Mouse (Mus musculus) midbrain, embryonic 14.5 days (tissue): Measurements from ENCODE around the gene Myo3a. TPM values are rescaled to one million over a fixed set of nuclear protein-coding genes. Genes with fewer than 3 reads are reported as not detected.
"Not testable (repeated sequence)": the region's sequence is repeated elsewhere in the genome, so short reads cannot be mapped to it uniquely, and the experiment has no call there.

Experiments used
- ATAC-seq: fragments of 200-750 bp; cut with Nextera tagmentation; 2 replicates; pipeline ENCODE4 v1.8.0; 2017; ENCODE audit warnings: moderate number of reproducible peaks, moderate library complexity; ENCODE audit not compliant: low FRiP score, low TSS enrichment
- DNase-seq: peaks from one replicate; pipeline ENCODE4 v3.0.0-alpha.2; 2015
- H3K27ac ChIP-seq: fragments of 300-500 bp; sonication (generic); replicated peaks from 2 replicates; pipeline ENCODE4 v1.5.1; 2014; ENCODE audit warnings: mild to moderate bottlenecking, low read depth, low read length, moderate library complexity
- H3K27me3 ChIP-seq: fragments of 300-500 bp; sonication (generic); 2 replicates; pipeline ENCODE4 v1.6.1; 2014; ENCODE audit warnings: low read length, control low read depth, mixed read lengths; ENCODE audit not compliant: control insufficient read depth, insufficient read depth
- H3K36me3 ChIP-seq: fragments of 300-500 bp; sonication (generic); 2 replicates; pipeline ENCODE4 v1.6.1; 2014; ENCODE audit warnings: low read length, control low read depth; ENCODE audit not compliant: control insufficient read depth, insufficient read depth
- H3K4me1 ChIP-seq: fragments of 300-500 bp; sonication (generic); 2 replicates; pipeline ENCODE4 v1.6.1; 2014; ENCODE audit warnings: mild to moderate bottlenecking, antibody characterized with exemption, low read length, control low read depth; ENCODE audit not compliant: control insufficient read depth, insufficient read depth
- H3K4me2 ChIP-seq: fragments of 300-500 bp; sonication (generic); 2 replicates; pipeline ENCODE4 v1.6.1; 2014; ENCODE audit warnings: mild to moderate bottlenecking, low read length, moderate library complexity
- H3K4me3 ChIP-seq: fragments of 300-500 bp; sonication (generic); replicated peaks from 2 replicates; pipeline ENCODE4 v1.5.1; 2014; ENCODE audit warnings: low read depth, low read length
- H3K9ac ChIP-seq: fragments of 300-500 bp; sonication (generic); replicated peaks from 2 replicates; pipeline ENCODE4 v1.6.1; 2014; ENCODE audit warnings: mild to moderate bottlenecking, low read length, moderate library complexity
- H3K9me3 ChIP-seq: fragments of 300-500 bp; sonication (generic); 2 replicates; pipeline ENCODE4 v1.6.1; 2016; ENCODE audit warnings: low read length, control low read depth, mixed read lengths; ENCODE audit not compliant: control insufficient read depth
- WGBS: fragments of 180-500 bp; shearing (Covaris S2); extraction: QIAGEN DNeasy Blood & Tissue Kit; methylation state at CpG from one replicate; pipeline ENCODE4 v1.1.7; 2014; 5-methylcytosine and 5-hydroxymethylcytosine counted together
- polyA plus RNA-seq: library from polyadenylated mRNA; unstranded; fragments of >200 nt; fragmentation: Nextera tagmentation; extraction: Ambion mirVana; gene quantifications from 2 replicates; pipeline ENCODE4 v1.2.1, GENCODE M21; 2014

Gene Myo3a
- polyA plus RNA-seq, 1 experiment from 2014 or later = 0.05 TPM

- no peak overlapping the region for H3K4me3 ChIP-seq
- no peak overlapping the region for H3K27ac ChIP-seq
- 73% methylated on average over 1 of the region's 1 CpGs for WGBS
- no peak for ATAC-seq
- no peaks in the 10 kb centered on the region for H3K9me3 ChIP-seq
- H3K27me3 ChIP-seq = no peaks in the 10 kb centered on the region
- DNase-seq = no peak
- H3K36me3 ChIP-seq = no peaks in the 10 kb centered on the region
- H3K4me2 ChIP-seq = no peak overlapping the region
- peaks cover 9% of the 10 kb centered on the region; the same call in 1 of the 2 replicates for H3K4me1 ChIP-seq
- H3K9ac ChIP-seq = no peak overlapping the region
Observed at GRCm38 (mm10) chr2:22297913-22298312, 70.6 kb downstream of the Myo3a start.

- Histone ChIP-seq H3K4me3 (peak overlapping the region; percentile 43), H3K27me3 (no peaks in the 10 kb centered on the region), H3K4me2 (peak overlapping the region; percentile 80), H3K27ac (peak overlapping the region; percentile 78), H3K36me3 (no peaks in the 10 kb centered on the region), H3K9ac (peak overlapping the region; percentile 66), H3K9me3 (no peaks in the 10 kb centered on the region), H3K4me1 (peaks cover 7% of the 10 kb centered on the region; the same call in 1 of the 2 replicates)
- 2% methylated on average over 26 of the region's 32 CpGs for WGBS
- DNase-seq = peak; percentile 79
- ATAC-seq = peak; percentile 89
Observed at GRCm38 (mm10) chr2:22338269-22338857, 111.1 kb downstream of the Myo3a start.

- WGBS = 95% methylated on average over 11 of the region's 11 CpGs
- not testable (repeated sequence) for H3K4me2 ChIP-seq, H3K4me3 ChIP-seq, H3K27me3 ChIP-seq, H3K9ac ChIP-seq, DNase-seq, H3K9me3 ChIP-seq, ATAC-seq, H3K27ac ChIP-seq, H3K36me3 ChIP-seq, H3K4me1 ChIP-seq
Observed at GRCm38 (mm10) chr2:22410511-22410910, 183.2 kb downstream of the Myo3a start.

GRCm38 (mm10) chr2:22548421-22548820 lies 321.1 kb downstream of the Myo3a start:
- Histone ChIP-seq H3K9ac (no peak overlapping the region), H3K4me3 (no peak overlapping the region), H3K36me3 (no peaks in the 10 kb centered on the region), H3K4me1 (no peaks in the 10 kb centered on the region), H3K27me3 (no peaks in the 10 kb centered on the region), H3K4me2 (no peak overlapping the region), H3K9me3 (no peaks in the 10 kb centered on the region), H3K27ac (no peak overlapping the region)
- 90% methylated on average over 6 of the region's 6 CpGs for WGBS
- no peak for DNase-seq
- ATAC-seq = no peak

GRCm38 (mm10) chr2:22587469-22588169 lies 360.3 kb downstream of the Myo3a start:
- not testable (repeated sequence) for H3K9ac ChIP-seq, H3K4me3 ChIP-seq, H3K27ac ChIP-seq, DNase-seq, H3K27me3 ChIP-seq, H3K4me2 ChIP-seq, H3K4me1 ChIP-seq, H3K36me3 ChIP-seq, H3K9me3 ChIP-seq
- 84% methylated on average over 13 of the region's 14 CpGs for WGBS
- ATAC-seq = peak; percentile 86

- H3K9ac ChIP-seq, DNase-seq: not testable (repeated sequence)
Observed at GRCm38 (mm10) chr2:22588170-22588541, 360.9 kb downstream of the Myo3a start.

GRCm38 (mm10) chr2:22588673-22589381 lies 361.5 kb downstream of the Myo3a start:
- H3K9me3 ChIP-seq, H3K9ac ChIP-seq, DNase-seq, H3K4me1 ChIP-seq, H3K4me3 ChIP-seq, H3K4me2 ChIP-seq, H3K27me3 ChIP-seq, H3K36me3 ChIP-seq, H3K27ac ChIP-seq: not testable (repeated sequence)
- peak; percentile 93 for ATAC-seq
- WGBS = 71% methylated on average over 12 of the region's 12 CpGs

More at GRCm38 (mm10) chr2:22588170-22588541, 360.9 kb downstream of the Myo3a start:
- WGBS = 92% methylated on average over 5 of the region's 5 CpGs
- not testable (repeated sequence) for H3K9me3 ChIP-seq, H3K36me3 ChIP-seq, H3K4me1 ChIP-seq, H3K4me3 ChIP-seq, H3K4me2 ChIP-seq, H3K27ac ChIP-seq, H3K27me3 ChIP-seq
- ATAC-seq = peak; percentile 55

GRCm38 (mm10) chr2:22589382-22590205 lies 362.3 kb downstream of the Myo3a start:
- 89% methylated on average over 16 of the region's 17 CpGs for WGBS
- H3K4me3 ChIP-seq, H3K27ac ChIP-seq, H3K9ac ChIP-seq, DNase-seq, H3K27me3 ChIP-seq, H3K4me1 ChIP-seq, H3K4me2 ChIP-seq, H3K36me3 ChIP-seq, H3K9me3 ChIP-seq: not testable (repeated sequence)
- peak; percentile 91 for ATAC-seq
